Mouse (Mus musculus) heart, postnatal 0 days (tissue): ENCODE measurements around the gene Ssh2.

Source experiments
- CTCF ChIP-seq: IDR thresholded peaks from 2 replicates; pipeline ENCODE4 v1.5.1; 2016; ENCODE audit warnings: antibody characterized with exemption, control low read depth, low read depth
- EP300 ChIP-seq: IDR thresholded peaks from 2 replicates; pipeline ENCODE4 v1.6.1; 2016; ENCODE audit warnings: antibody characterized with exemption, low read depth

DNA sequence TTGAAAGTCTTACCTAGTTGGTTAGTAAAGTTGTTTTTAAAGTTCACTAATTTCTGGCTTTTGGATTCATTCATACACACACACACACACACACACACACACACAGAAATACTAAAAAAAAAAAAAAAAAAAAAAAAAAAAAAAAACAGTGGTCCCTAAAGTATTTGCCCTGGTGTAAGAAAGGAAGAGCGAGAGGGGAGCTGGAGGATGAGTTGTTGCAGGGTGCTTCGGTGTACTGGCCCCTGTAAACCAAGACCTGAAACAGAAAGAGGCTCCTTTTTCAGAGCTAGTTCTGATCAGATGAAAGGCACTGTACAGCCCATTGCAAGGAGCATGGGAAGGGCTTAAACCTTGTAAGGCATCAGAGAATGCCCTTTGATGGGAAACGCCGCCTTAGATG is 131.2 kb downstream of the Ssh2 start:
- TF ChIP-seq CTCF (no peak), EP300 (no peak)
